Mouse (Mus musculus): ENCODE data around the gene Mmp17.

The Mmp17 gene

DNA sequence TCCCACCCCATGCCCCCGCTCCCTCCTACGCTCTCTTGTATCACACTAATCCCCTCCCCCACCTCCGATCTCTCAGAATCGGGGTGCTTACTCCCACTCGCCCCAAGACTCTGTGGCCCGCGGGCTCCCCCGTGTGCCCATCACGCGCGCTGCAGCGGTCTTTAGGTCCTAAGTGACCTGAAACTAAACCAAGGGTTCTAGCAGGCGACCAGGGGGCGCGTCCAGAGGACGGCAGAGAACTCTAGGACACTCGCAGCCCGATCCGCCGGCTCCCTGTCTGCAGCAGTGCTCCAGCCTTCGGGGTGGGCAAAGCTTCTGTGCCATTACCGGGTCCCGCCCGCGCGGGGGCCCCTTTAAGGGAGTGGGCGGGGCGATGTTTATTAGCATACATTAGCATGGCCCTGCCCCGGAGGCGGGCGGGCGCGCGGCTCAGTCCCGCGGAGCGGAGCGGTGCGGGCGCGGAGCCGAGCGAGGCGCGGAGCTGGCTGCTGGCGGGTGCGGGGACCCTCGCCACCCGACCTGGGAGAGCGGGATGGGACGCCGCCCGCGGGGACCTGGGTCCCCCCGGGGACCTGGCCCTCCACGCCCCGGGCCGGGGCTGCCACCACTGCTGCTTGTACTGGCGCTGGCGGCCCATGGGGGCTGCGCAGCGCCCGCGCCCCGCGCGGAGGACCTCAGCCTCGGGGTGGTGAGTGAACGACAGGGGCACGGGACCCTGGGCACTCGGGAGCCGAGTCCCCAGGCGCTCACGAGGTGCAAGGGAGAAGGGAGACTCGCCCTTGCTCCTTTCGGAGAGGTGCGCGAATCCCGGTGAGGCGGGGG, at the start of gene Mmp17:
Gene Mmp17 (plus strand): TSS at position 409 of the 822 bp plus-strand sequence.
- DNase-seq (ENCODE audit: low read depth, low spot score), result peak; percentile 77

DNA sequence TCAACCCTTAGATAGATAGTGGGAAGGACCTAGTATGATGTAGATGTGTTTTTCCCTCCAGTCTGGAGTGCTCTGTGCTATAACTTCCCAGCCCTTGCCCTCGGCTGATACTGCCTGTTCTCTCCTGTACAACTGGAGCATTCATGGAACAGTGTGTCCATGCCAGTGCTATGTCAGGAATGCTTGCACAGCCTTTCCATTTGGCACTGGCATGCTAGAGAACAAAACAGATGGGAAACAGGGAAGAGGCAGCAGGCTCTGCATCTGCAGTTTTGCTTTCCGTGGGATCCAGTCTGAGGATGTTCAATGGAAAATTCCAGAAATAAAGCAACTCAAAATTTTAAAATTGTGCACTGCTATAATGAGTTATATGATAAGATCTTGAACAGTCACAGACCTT, 49.5 kb upstream of the Mmp17 start:
- DNase-seq (ENCODE audit: low read depth, low spot score), result peak; percentile 54

DNA sequence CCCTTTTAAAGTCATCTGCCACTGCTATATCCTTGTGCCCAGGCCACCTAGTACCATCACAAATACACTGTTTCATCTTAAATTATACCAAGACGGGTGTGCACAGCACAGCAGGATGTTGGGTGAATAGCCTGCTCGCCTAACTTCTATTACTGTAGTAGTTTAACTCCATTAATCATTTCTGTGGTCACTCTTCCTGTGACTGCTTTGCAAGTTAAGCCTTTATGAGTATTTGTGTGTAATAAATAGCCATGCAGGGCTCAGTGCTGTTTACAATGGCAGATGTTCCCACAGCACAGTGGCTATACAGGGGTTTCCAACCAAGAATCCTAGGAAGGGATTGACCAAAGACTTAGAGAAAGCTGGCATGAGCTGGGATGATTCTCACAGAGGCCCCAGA, 48.9 kb upstream of the Mmp17 start:
- DNase-seq (ENCODE audit: low read depth, low spot score), result peak; percentile 22

DNA sequence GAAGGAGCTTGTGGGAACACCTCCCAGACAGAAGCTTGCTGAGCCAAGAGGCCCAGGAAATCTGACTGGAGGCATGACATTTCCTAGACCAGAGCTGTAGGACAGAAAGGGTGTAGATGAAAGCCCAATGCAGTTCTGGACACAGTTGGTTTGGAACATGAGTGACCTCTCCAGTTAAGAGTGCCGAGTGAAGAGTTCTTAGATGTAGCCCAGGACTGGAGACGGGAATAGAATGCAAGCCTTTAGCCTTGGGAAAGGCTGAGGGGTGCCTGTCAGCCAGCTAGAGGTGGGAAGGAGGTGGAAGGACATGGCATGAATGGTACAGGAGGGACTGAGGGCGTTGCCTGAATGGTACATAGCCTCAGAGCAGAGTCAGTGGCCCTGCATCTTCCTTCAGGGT, 48.5 kb upstream of the Mmp17 start:
- DNase-seq (ENCODE audit: low read depth, low spot score), result no peak

DNA sequence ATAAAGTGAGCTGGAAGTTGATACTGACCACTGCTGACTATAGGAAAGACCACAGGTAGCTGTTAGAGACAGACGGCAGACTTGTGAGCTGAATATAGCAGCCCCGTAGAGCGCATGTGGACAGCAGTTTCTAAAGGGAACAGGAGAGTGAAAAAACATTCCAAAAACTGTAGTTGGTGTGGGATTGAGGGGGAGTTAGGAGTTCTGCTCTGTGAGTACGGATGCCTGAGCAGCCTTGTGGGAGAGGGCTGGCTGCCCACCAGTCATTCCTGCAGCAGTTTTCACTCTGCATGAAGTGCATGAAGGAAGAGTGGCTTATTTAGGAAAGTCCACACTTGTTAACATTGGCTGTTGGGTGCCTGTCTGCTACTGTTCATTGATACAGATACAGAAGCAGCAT, 45.1 kb upstream of the Mmp17 start:
- no peak for DNase-seq (ENCODE audit: low read depth, low spot score)

DNA sequence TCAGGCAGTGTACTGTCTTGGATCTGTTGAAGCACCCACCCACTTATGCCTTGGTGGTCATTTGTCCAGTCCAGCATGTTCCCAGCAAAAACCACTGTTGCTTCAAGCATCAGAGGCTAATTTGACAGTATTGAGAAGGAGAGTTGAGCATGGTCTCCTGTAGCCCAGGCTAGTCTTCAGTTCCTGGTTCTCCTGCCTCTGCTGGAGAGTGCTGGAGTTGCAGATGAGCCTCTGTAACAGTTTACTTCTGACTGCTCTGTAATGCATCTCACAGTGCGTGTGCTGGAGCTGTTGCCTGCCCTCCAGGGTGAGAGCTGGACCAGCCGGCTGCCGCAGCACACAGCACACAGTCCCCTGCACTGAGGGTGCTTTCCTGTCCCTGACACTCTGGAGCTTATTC, 41.7 kb upstream of the Mmp17 start:
- DNase-seq (ENCODE audit: low read depth, low spot score), result peak; percentile 39

DNA sequence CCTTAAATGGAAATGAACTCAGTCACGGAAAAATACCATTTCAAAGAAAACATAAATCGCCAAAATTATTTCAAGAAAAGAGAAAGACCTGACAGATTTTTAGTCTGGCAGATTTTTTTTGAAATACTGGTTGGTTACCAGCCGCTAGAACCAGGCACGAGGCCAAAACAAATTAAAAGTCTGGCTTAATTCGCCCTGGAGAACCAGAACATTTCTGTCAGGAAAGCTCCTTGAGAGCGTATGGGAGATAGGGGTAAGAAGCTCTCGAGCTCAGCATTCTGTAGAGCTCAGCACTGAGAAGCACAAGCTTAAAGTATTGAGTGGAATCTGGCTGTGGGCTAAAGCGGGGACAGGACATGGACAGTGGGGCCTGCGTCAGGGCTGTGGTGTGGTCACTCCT, 38.2 kb upstream of the Mmp17 start:
- DNase-seq (ENCODE audit: low read depth, low spot score), result no peak

DNA sequence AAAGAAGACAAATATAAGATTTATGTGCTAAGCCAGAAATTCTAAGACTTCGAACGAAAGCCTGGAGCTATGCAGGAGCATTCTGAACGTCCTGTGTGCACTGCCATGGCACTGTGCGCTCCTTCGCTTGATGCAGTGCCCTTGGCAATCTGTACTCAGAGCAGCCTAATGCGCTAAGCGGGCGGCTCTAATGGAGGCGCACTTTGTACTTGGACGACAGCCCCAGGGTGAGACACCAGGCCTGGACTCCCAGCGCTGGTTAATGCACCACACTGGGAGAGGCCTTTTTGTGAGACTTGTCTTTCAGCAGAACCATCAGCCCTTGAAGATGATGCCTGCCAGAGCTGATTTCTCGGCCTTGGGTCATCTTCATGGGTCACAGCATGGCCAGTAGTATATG, 34.3 kb upstream of the Mmp17 start:
- no peak for DNase-seq (ENCODE audit: low read depth, low spot score)

DNA sequence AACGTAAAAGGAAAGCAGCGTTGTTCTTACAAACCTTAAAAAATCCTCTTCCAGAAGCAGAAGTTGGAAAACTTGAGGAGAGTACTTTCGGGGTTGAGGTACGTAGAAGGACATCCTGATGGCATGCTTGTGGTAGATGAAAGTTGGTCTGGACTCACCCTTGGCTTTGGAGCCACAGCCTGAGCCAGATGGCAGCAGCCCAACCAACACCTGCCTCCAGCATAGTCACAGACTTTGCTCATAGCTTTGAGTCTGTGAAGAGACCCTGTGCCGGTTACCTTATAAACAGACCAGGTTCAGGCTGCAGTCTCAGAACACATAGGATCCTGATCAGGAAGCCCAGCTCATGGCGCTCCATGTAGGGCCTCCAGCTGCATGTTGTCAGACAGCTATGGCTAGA, 33.2 kb upstream of the Mmp17 start:
- DNase-seq (ENCODE audit: low read depth, low spot score), result no peak

DNA sequence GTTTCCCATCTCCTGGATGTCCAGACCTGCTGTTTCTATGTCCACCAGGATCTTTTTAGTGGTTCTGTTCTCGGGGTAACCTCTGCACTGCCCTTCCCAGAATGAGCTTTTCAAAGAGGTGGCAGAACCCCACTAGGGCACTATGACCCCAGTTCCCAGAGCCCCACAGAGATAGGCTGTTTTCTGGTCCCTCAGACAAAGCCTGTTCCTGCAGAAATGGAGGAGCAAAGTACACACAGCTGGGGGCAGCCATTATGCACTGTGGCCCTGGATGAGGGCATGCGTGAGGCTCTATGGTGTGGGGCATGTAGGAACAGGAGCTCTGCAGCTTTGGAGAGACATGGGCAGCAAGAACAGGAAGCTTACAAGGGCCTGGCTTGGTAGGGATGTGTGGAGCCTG, 32.0 kb upstream of the Mmp17 start:
- DNase-seq (ENCODE audit: low read depth, low spot score), result no peak

DNA sequence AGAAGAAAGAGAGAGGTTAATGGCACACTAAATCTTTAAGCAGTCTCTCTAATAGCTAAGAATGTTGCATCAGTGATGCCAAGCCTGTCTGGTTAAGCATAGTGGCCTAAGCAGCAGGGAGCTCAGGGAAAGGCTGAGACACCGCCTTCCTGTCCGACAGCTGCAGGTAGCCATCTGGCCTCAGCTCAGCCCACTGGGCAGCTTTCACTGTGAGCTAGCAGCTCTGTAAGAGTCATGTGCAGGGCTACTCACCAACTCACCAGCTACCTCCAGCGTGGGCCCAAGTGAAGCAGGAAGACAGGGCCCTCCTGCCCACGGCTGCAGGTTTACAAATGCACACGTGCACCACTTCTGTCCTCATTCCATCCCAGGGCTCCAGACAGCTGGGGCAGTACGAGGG, 30.3 kb upstream of the Mmp17 start:
- DNase-seq (ENCODE audit: low read depth, low spot score), result no peak

DNA sequence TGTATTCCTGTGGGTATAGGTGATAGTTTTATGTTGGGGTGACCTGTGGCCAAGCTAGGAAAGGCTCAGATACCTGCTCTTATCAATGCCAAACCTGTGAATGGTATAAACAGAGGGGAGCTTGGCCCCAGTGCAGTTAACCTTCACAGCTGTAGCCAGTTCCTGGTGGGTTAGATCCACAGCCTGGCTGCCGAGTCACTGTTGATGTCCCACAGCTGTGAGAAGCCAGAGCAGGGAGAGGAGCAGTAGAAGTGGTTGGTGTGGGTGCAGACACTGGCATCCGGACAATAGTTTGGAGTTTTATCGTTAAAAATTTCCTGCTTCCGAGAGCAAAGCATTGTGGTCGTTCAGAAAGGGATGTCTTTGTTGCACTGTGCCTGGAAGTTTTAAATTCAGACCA, 25.4 kb upstream of the Mmp17 start:
- DNase-seq (ENCODE audit: low read depth, low spot score), result no peak

DNA sequence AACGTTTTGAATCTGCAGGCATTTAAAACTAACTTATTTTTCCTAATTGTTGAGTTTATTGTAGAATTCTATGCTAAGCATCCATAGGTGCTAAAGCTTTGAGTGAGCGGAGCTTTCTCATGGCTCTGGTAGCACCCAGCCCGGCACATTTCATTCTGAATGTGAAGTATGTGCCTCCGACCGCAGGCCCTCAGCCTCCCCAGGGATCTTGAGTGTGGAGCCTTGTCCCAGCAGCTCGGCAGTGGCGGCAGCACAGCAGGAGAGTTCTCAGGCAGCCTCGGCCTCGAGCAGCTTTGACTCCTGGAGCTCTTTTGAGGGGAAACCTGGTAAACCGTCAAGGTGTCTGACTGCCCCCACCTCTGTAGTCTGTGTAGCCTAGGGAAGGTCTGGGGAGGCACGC, 24.7 kb upstream of the Mmp17 start:
- no peak for DNase-seq (ENCODE audit: low read depth, low spot score)

DNA sequence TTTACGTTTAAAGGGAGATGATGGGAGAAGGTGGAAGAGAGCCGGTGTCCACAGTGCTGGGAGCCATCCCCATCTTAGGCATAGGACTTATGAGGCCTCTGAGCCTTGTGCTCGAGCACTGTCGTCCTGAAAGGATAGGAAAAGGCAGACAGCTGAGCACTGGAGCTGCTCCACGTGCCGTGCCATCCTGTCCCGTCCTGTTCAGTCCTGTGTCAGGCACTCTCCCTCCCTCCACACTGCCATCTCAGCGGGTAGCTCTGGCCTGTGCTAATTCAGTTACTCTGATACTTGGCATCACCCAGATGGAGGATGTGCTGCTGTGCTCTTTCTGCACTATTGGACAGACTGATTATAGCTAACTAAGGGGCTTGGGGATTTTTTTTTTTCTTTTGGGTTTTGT, 21.6 kb upstream of the Mmp17 start:
- no peak for DNase-seq (ENCODE audit: low read depth, low spot score)

DNA sequence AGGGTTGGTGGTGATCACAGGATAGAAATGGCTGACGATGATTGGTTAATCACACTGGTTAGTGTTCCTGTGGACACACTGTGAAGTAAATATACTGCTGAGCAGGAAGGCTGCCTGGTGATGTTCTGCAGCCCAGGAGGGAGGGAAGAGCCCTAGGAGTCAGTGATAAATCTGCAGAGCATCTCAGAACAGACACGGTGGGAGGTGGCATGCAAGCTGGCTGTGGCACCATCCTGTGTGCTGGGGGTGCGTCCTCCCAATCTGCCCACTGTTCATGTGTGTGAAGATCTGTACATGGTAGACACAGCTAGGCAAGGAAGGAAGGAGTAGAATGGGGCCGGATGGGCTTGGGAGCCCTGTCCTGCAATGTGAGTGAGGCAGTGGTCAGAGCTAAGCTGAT, 15.4 kb upstream of the Mmp17 start:
- no peak for DNase-seq (ENCODE audit: low read depth, low spot score)

DNA sequence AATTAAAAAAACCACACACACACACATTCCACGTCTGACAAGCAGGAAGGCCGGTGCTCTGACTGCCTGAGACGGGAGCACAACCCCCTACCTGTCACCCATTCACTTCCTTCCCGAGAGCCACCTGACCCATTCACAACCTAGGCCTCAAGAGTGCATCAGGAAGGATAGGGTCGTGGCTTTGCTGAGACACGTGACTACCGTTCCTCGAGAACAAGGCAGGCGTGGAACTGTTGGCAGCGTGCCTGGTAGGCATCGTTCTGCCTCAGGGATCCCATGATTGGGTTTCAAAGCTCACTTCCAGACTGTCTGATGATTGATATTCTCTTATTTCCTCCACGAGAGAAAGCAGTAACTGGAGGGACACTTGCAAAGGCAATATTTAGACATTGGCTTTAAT, 5.8 kb upstream of the Mmp17 start:
- no peak for DNase-seq (ENCODE audit: low read depth, low spot score)

DNA sequence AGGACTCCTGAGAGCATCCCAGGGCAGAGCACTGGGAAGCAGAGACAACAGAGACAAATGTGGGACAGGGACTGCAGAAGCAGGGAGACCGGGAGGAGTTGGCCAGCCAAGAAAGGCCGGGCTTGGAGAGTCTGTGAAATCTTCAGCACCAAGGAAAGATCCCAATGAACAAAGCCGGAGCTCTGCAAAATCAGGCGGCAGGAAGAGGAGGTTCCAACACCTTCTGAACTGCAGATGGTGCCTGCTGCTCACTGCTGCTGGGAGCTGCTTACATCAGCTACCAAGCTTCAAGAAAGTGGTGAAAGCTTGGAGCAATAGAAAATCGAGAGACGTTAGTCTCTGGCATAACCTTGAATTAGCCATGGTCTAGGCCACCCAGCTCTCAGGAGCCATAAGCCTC, 3.9 kb upstream of the Mmp17 start:
- no peak for DNase-seq (ENCODE audit: low read depth, low spot score)

DNA sequence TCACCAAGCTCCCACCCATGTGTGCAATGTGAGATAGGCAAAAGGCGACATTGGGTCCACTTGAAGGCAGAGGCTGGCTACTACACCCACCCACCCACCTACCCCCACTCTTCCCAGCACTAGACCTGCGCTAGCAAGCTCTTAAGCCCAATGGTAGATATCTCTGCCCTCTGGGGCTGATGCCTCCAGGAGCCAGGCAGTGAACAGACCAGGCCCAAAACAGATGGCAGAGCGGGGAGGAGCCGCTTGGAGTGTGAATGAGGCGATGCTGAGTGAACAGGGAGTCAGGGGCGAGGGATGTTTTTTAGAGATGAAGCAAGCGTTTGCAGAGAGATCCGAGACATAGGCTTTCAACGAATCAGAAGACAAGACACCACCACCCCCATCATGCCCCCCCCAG, 3.4 kb upstream of the Mmp17 start:
- DNase-seq (ENCODE audit: low read depth, low spot score), result no peak

DNA sequence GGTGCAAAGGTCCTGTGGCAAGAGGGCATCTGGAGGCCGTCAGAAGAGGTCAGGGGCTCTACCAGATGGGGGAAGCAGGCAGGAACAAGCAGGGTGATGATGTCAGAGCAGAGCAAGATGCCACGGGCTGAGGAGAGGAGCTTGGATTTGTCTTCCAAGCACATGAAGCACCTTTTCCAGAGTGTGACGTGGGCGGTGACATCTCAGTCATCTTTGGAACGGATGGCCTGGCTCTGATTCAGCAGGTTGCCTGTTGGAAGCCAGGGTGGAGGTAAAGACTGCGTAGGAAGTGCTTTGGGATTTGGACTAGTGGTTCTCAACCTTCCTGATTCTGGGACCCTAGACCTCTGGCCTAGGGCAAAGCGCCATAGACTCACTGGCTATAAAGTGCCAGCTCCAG, 3.0 kb upstream of the Mmp17 start:
- DNase-seq (ENCODE audit: low read depth, low spot score), result no peak

DNA sequence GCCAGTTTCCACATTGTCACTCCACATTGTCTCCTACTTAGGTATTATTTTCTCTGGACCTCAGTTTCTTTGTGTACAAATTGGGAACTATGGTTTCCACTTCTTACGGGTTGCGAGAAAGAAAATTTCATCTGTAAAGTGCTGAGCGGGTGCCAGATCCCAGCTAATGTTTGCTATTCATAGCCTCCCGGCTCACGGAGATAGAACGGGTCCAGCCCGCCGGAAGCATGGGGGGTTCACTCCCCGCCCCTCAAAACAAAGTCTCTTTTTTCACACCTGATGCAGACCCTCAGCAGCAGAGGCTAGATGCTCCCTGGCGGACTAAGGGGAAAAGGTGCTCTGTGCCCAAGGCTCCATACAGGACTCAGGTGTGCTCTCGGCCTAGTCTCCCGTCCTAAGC, 638 bp upstream of the Mmp17 start:
- DNase-seq (ENCODE audit: low read depth, low spot score), result peak; percentile 11

DNA sequence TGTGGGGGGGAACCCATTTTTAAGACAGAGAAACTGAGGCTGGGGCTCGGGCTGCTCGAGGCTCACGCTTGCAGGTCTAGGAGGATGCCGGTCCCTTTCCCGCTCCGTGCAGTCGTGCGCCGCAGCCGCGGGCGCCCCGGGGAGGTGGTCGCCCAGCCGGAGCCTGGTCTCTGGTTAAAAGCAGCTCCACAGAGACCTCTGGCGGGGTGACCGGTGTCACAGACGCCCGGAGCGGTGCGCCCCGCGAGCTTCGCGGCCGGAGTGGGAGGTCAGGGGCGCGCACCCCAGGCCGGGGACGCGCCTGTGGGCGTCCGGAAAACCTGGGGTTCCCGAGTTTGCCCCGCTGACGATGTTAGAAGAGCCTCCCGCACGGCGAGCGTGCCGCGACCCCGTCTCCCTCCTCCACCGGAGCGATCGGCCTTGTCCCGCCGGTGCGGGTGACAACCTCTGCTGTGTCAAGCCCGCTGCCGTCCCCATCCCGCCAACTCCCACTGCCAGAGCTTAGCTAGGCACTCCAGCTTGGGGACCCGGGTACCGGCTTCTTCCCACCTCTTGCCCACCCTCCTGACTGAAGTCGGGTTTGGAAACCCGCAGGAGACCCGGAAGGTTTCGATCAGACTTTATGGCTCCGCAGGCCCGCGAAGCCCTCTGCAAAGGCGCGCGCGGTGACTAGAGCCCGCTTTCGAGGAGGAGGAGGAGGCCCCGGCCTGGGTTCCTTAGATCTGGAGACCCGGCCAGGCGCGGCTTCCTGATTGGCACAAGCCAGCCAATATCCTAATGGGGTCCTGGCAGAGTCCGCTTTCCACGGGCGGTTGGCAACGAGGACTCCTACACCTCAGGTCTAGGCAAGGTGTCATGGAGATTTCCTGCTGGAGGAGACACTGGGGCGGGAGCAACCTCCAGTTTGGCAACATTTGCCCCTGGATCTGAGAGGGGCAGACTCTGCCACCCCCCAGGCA, 893 bp downstream of the Mmp17 start:
- no peak for DNase-seq (ENCODE audit: low read depth, low spot score)

DNA sequence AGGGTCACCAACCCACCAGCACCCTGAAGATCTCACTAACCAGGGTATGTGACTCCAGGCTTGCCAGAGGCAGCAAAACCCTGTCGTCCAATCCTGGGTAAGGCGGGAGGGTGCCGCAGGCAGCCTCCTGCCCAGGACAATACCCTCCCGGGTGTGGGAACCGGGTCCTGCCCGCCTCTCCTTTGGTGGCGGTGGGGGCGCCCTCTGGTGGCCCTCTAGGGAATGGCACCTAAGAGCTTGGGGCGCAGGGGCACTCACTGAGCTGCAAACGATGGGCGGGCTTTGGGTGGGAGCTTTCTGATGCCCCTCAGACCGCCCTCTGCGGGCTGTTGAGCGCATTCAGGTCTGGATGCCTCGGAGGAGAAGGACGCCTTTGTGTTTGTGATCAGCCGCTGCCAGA, 2.0 kb downstream of the Mmp17 start:
- DNase-seq (ENCODE audit: low read depth, low spot score), result peak; percentile 68

DNA sequence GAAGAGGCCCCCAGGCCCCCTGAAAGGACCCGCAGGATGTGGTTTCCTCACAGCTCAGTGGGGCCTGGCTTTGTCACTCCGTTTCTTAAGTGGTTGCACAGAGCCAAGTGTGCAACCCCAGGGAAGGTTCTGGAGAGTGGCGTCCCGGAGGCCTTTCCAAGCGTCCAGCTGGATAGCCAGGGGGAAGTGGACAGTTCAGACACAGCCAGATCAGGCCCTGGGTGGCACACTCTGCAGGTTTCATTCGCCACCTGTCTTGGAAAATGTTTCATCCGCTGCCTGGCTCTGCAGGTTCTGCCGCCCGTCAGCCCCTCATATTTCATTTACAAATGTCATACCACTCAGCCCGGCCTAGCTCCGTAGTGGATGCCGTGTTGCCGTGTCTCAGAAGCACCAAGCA, 2.5 kb downstream of the Mmp17 start:
- no peak for DNase-seq (ENCODE audit: low read depth, low spot score)
